Mouse (Mus musculus) spleen, adult 2 months (tissue): ENCODE measurements around the gene Pim2.

ENCODE experiments used
- CTCF ChIP-seq: fragments of 200-500 bp; IDR thresholded peaks from 2 replicates; pipeline ENCODE4 v1.5.1; 2011; ENCODE audit warnings: mild to moderate bottlenecking, inconsistent platforms; ENCODE audit not compliant: insufficient read depth, insufficient read length, insufficient replicate concordance; ENCODE audit errors: extremely low read depth
- POLR2A ChIP-seq: fragments of 200-500 bp; IDR thresholded peaks from 2 replicates; pipeline ENCODE4 v1.6.1; 2011; ENCODE audit warnings: low read depth, low read length, inconsistent platforms

DNA sequence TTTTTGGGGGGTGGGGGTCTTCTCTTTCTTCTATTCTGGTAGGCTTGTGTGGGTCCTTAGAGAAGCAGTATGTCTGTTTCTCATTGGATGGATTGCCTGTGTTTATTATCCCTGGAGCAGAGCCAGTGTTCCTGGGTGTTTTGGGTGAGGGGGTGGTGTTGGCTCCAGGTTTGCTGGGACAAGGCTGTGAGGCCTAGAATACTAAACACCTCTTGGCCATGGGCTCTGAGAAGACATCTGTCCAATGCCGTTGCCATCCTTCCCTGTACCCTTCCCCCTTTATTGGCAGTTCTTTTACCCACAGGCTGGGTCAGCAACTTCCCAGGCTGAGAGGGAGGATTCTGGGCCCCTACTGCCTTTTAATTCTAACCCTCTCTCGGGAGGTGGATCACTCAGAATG lies 30.2 kb upstream of the Pim2 start:
- TF ChIP-seq POLR2A (no peak), CTCF (no peak)
